Mouse (Mus musculus) E14TG2a.4 (cell line): ENCODE measurements at regions not wholly inside any gene's neighbourhood (a gene's known extent, or its start where the extent isn't known, plus 50 kb on each side); places are given as distances from the start of the nearest gene placed in this dataset.

Experiments
- CTCF ChIP-seq: conservative IDR thresholded peaks from 2 replicates; pipeline ENCODE4 v1.5.1; 2014; ENCODE audit warnings: low read length
- NANOG ChIP-seq: IDR thresholded peaks from 2 replicates; pipeline ENCODE4 v1.6.1; 2014; ENCODE audit warnings: borderline replicate concordance, low read length, mixed read lengths

DNA sequence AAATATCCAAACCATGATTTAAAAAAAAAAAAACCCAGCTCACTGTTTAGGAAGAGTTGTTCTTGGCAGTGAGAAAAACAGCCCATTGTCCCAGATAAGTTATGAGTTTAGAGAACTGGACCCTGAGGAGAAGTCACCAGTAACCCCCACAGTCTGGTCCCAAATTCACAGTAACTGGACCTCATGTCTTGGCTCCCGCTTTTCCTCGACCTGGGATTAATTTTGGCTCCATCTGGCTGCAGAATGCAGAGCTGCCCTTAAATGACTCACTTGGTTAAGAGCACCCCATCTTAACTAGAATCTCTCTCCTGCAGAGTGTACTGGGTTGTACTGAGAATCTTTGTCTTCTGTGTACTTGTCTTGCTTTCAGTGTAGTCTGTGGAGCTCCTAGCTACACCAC, 221.0 kb downstream of the Snx13 start:
- no peak for TF ChIP-seq CTCF
- TF ChIP-seq NANOG = no peak
